Mouse (Mus musculus) megakaryocyte, embryonic 14.5 days (primary cell): ENCODE data around the gene Nt5c3b. TPM values are rescaled to one million over a fixed set of nuclear protein-coding genes. Genes with fewer than 3 reads are reported as not detected.

Experiments
- H3K27me3 ChIP-seq: replicated peaks from 2 replicates; pipeline ENCODE3; 2012; ENCODE audit warnings: inconsistent platforms
- H3K36me3 ChIP-seq: replicated peaks from 2 replicates; pipeline ENCODE3; 2012; ENCODE audit warnings: low read length, inconsistent platforms, mixed read lengths
- H3K4me1 ChIP-seq: 2 replicates; pipeline ENCODE4 v1.6.1; 2012; ENCODE audit warnings: inconsistent platforms
- H3K4me3 ChIP-seq: replicated peaks from 2 replicates; pipeline ENCODE3; 2012; ENCODE audit warnings: moderate library complexity, mild to moderate bottlenecking, inconsistent platforms
- H3K9me3 ChIP-seq: 2 replicates; pipeline ENCODE4 v1.6.1; 2012; ENCODE audit warnings: inconsistent platforms
- FLI1 ChIP-seq: IDR thresholded peaks from 2 replicates; pipeline ENCODE4 v1.6.1; 2012; ENCODE audit warnings: low read length, inconsistent platforms, mixed read lengths
- GATA1 ChIP-seq: IDR thresholded peaks from 3 replicates; pipeline ENCODE4 v1.6.1; 2012; ENCODE audit warnings: mixed read lengths, low read length, inconsistent platforms, borderline replicate concordance
- polyA plus RNA-seq: library from polyadenylated mRNA; stranded (reverse); fragments of >175 nt; gene quantifications from 2 replicates; pipeline ENCODE4 v1.2.3, GENCODE M21; 2012; ENCODE audit warnings: low replicate concordance; ENCODE audit not compliant: insufficient read depth

Nt5c3b gene
- polyA plus RNA-seq, 1 experiment = 48.3 TPM

GRCm38 (mm10) chr11:100411736-100412135 is 29.9 kb downstream of the Nt5c3b start:
- no peaks in the 10 kb centered on the region for H3K36me3 ChIP-seq
- H3K9me3 ChIP-seq = no peaks in the 10 kb centered on the region
- peaks cover 23% of the 10 kb centered on the region for H3K4me1 ChIP-seq
- TF ChIP-seq GATA1 (no peak), FLI1 (no peak)
- no peak overlapping the region for H3K4me3 ChIP-seq
- peaks cover 89% of the 10 kb centered on the region for H3K27me3 ChIP-seq

DNA sequence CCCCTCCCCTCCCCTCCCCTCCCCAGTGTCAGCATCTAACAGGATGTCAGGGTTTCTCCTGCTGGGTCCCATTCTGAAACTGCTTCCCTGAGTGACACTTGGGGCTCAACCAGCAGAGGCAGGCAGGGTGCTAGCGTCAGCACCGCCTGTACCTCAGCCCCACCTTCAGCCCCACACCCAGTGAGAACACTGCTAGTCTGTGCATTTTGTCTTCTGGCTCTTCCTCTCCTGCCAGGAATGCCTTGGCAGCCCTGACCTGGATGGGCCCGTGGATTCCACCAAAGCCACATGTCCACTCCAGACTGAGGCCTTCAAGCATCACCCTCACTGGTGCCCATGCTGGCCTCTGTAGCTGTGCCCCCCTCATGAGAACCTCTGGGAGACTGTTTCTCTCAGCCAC is 31.9 kb downstream of the Nt5c3b start:
- TF ChIP-seq FLI1 = no peak
- peaks cover 18% of the 10 kb centered on the region for H3K4me1 ChIP-seq
- no peak overlapping the region for H3K4me3 ChIP-seq
- H3K9me3 ChIP-seq = no peaks in the 10 kb centered on the region
- H3K27me3 ChIP-seq = peaks cover 80% of the 10 kb centered on the region
- H3K36me3 ChIP-seq = no peaks in the 10 kb centered on the region

- H3K9me3 ChIP-seq = no peaks in the 10 kb centered on the region
- peaks cover 74% of the 10 kb centered on the region for H3K27me3 ChIP-seq
- peaks cover 11% of the 10 kb centered on the region for H3K4me1 ChIP-seq
- TF ChIP-seq FLI1 (no peak), GATA1 (no peak)
- no peaks in the 10 kb centered on the region for H3K36me3 ChIP-seq
- no peak overlapping the region for H3K4me3 ChIP-seq
Observed at GRCm38 (mm10) chr11:100408835-100409462, 32.7 kb downstream of the Nt5c3b start.

- Histone ChIP-seq H3K4me1 (peaks cover 15% of the 10 kb centered on the region), H3K4me3 (no peak overlapping the region), H3K9me3 (no peaks in the 10 kb centered on the region), H3K27me3 (peaks cover 67% of the 10 kb centered on the region), H3K36me3 (no peaks in the 10 kb centered on the region)
- TF ChIP-seq FLI1 (no peak), GATA1 (no peak)
Observed at GRCm38 (mm10) chr11:100408076-100408834, 33.4 kb downstream of the Nt5c3b start.

- TF ChIP-seq FLI1 (no peak), GATA1 (no peak)
- no peaks in the 10 kb centered on the region for H3K9me3 ChIP-seq
- peaks cover 56% of the 10 kb centered on the region for H3K27me3 ChIP-seq
- H3K36me3 ChIP-seq = no peaks in the 10 kb centered on the region
- peaks cover 26% of the 10 kb centered on the region for H3K4me1 ChIP-seq
- no peak overlapping the region for H3K4me3 ChIP-seq
Observed at GRCm38 (mm10) chr11:100406995-100407705, 34.5 kb downstream of the Nt5c3b start.

- Histone ChIP-seq H3K36me3 (no peaks in the 10 kb centered on the region), H3K4me3 (no peak overlapping the region), H3K27me3 (peaks cover 50% of the 10 kb centered on the region), H3K9me3 (no peaks in the 10 kb centered on the region), H3K4me1 (peaks cover 34% of the 10 kb centered on the region)
- TF ChIP-seq FLI1 (no peak), GATA1 (no peak)
Observed at GRCm38 (mm10) chr11:100406273-100406672, 35.3 kb downstream of the Nt5c3b start.

DNA sequence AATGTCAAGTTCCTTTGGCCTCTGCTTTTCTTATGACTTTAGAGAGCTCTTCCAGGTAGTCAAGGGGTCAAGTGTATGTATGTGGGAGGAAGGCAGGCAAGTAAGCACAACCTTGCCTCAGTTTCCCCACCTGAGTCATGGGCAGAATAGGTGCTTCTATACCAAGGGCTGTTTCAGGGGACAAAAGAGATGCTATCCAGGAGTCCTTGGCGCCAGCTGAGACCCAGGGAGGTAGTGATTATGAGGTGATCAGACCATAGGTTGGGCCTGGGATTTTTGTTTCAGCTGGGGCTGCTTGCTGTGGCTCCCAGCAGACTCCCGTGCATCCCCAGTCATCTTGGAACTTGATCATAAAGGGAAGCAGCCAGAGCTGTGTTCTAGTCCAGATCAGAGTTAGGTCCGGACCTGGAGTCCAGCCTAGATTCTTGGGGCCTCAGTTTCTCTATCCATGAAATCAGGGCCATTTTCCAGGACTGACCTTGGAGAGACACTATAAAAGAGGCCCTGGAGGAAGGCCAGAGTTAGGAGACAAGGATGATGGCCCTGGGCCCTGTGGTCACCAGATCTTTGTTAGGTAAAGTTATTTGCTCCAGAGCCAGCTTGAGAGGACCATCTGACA is 37.0 kb downstream of the Nt5c3b start:
- H3K4me1 ChIP-seq = peaks cover 51% of the 10 kb centered on the region
- no peak for TF ChIP-seq GATA1
- H3K36me3 ChIP-seq = no peaks in the 10 kb centered on the region
- peaks cover 35% of the 10 kb centered on the region for H3K27me3 ChIP-seq
- H3K9me3 ChIP-seq = no peaks in the 10 kb centered on the region
- H3K4me3 ChIP-seq = no peak overlapping the region

- Histone ChIP-seq H3K4me3 (no peak overlapping the region), H3K9me3 (no peaks in the 10 kb centered on the region), H3K4me1 (peaks cover 59% of the 10 kb centered on the region), H3K36me3 (no peaks in the 10 kb centered on the region), H3K27me3 (peaks cover 26% of the 10 kb centered on the region)
- TF ChIP-seq FLI1 = no peak
- no peak for TF ChIP-seq GATA1
Observed at GRCm38 (mm10) chr11:100403445-100404134, 38.0 kb downstream of the Nt5c3b start.

GRCm38 (mm10) chr11:100402682-100403081 is 38.9 kb downstream of the Nt5c3b start:
- H3K4me1 ChIP-seq = peaks cover 60% of the 10 kb centered on the region
- H3K36me3 ChIP-seq = no peaks in the 10 kb centered on the region
- TF ChIP-seq GATA1 (no peak), FLI1 (no peak)
- peak overlapping the region; percentile 56 for H3K4me3 ChIP-seq
- H3K9me3 ChIP-seq = no peaks in the 10 kb centered on the region
- H3K27me3 ChIP-seq = peaks cover 20% of the 10 kb centered on the region

DNA sequence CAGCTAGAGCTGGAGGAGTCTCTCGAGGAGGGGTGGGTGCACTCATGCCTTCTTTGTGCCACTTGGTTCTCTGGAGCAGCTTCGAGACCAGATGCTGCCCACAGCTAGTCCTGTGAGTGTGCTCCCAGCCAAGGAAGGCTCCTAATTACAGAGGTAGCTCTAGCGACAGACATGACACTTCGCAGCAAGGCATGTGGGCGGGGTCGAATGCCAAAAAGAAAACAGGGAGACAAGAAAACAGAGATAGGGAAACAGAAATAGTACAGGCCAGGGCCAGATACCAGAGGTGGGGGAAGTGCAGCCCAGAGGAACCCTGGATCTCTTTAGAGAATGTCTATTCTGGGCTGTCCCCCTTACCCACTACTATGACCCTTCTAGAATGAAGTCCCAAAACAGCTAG is 39.4 kb downstream of the Nt5c3b start:
- H3K4me1 ChIP-seq = peaks cover 64% of the 10 kb centered on the region
- TF ChIP-seq FLI1 (no peak), GATA1 (no peak)
- no peaks in the 10 kb centered on the region for H3K9me3 ChIP-seq
- no peaks in the 10 kb centered on the region for H3K36me3 ChIP-seq
- peaks cover 22% of the 10 kb centered on the region for H3K27me3 ChIP-seq
- peak overlapping the region; percentile 75 for H3K4me3 ChIP-seq
